Mouse (Mus musculus) liver, embryonic 14.5 days (tissue): ENCODE data around the gene Rabgap1l. TPM values are rescaled to one million over a fixed set of nuclear protein-coding genes. Genes with fewer than 3 reads are reported as not detected.

ENCODE experiments used
- ATAC-seq: fragments of 200-750 bp; cut with Nextera tagmentation; 2 replicates; pipeline ENCODE4 v1.8.0; 2017; ENCODE audit warnings: moderate number of reproducible peaks, mild to moderate bottlenecking, moderate library complexity; ENCODE audit not compliant: insufficient read depth
- DNase-seq, 3 experiments: peaks; one replicate each; pipeline ENCODE4 v3.0.0-alpha.2; 2012 to 2013; ENCODE audit warnings: low read depth in 3 of 3, low spot score in 3 of 3
- H3K27ac ChIP-seq: fragments of 300-500 bp; sonication (generic); 2 replicates; pipeline ENCODE4 v1.5.1; 2014; ENCODE audit warnings: moderate library complexity, mild to moderate bottlenecking, control low read depth, inconsistent platforms
- H3K27me3 ChIP-seq: fragments of 300-500 bp; sonication (generic); 2 replicates; pipeline ENCODE4 v1.6.1; 2014; ENCODE audit warnings: mild to moderate bottlenecking, low read length, moderate library complexity; ENCODE audit not compliant: control insufficient read depth, insufficient read depth
- H3K36me3 ChIP-seq: fragments of 300-500 bp; sonication (generic); replicated peaks from 2 replicates; pipeline ENCODE4 v1.6.1; 2014; ENCODE audit warnings: low read depth; ENCODE audit not compliant: control insufficient read depth, insufficient read depth
- H3K4me1 ChIP-seq, 2 experiments: fragments of 200-500 bp in 1 of 2; fragments of 300-500 bp in 1 of 2; sonication (generic) in 1 of 2; replicated peaks; 2 replicates each; pipeline ENCODE4 v1.6.1; 2012 to 2014; ENCODE audit warnings: antibody characterized with exemption in 1 of 2, inconsistent platforms in 1 of 2, low read length in 1 of 2; ENCODE audit not compliant: control insufficient read depth in 2 of 2, insufficient read depth in 2 of 2
- H3K4me2 ChIP-seq: fragments of 300-500 bp; sonication (generic); 2 replicates; pipeline ENCODE4 v1.6.1; 2014; ENCODE audit warnings: low read depth, mild to moderate bottlenecking, control low read depth, moderate library complexity
- H3K4me3 ChIP-seq, 2 experiments: fragments of 200-500 bp in 1 of 2; fragments of 300-500 bp in 1 of 2; sonication (generic) in 1 of 2; 2 replicates each; pipeline ENCODE4 v1.5.1; 2012 to 2014; ENCODE audit warnings: low read depth in 2 of 2, low read length in 2 of 2, mild to moderate bottlenecking in 2 of 2, control low read depth in 1 of 2, inconsistent platforms in 1 of 2, moderate library complexity in 1 of 2; ENCODE audit not compliant: insufficient read depth in 1 of 2
- H3K9ac ChIP-seq: fragments of 300-500 bp; sonication (generic); replicated peaks from 2 replicates; pipeline ENCODE4 v1.6.1; 2014; ENCODE audit warnings: mild to moderate bottlenecking, control low read depth, moderate library complexity
- H3K9me3 ChIP-seq: fragments of 300-500 bp; sonication (generic); 2 replicates; pipeline ENCODE4 v1.6.1; 2016; ENCODE audit warnings: low read length, mixed read lengths; ENCODE audit not compliant: control insufficient read depth
- CTCF ChIP-seq: IDR thresholded peaks from 2 replicates; pipeline ENCODE4 v1.5.1; 2016; ENCODE audit warnings: antibody characterized with exemption, low read depth, control low read depth
- EP300 ChIP-seq: IDR thresholded peaks from 2 replicates; pipeline ENCODE4 v1.6.1; 2016; ENCODE audit warnings: antibody characterized with exemption, low read depth
- WGBS: fragments of 180-500 bp; shearing (Covaris S2); extraction: QIAGEN DNeasy Blood & Tissue Kit; methylation state at CpG from one replicate; pipeline ENCODE4 v1.1.7; 2014; ENCODE audit not compliant: insufficient replicate concordance; 5-methylcytosine and 5-hydroxymethylcytosine counted together
- polyA plus RNA-seq, 2 experiments: library from polyadenylated mRNA; depleted of rRNA in 1 of 2; stranded (reverse) in 1 of 2; unstranded in 1 of 2; fragments of >200 nt; fragmentation: Nextera tagmentation in 1 of 2; extraction: Ambion mirVana in 1 of 2; gene quantifications; 2 replicates each; pipeline versions ENCODE4 v1.2.1 to v1.2.3; 2012 to 2014

Gene Rabgap1l
- polyA plus RNA-seq, 2 experiments = 18.7 to 27.5 TPM

GRCm38 (mm10) chr1:160793791-160794757 lies 1.1 kb upstream of the Rabgap1l start:
- peak; percentile 72 for ATAC-seq
- H3K27ac ChIP-seq = peak overlapping the region; percentile 97
- peak overlapping the region; percentile 98 for H3K9ac ChIP-seq

GRCm38 (mm10) chr1:160792156-160792685 lies 790 bp downstream of the Rabgap1l start:
- Histone ChIP-seq H3K9ac (peak overlapping the region; percentile 98), H3K9me3 (no peaks in the 10 kb centered on the region), H3K36me3 (no peaks in the 10 kb centered on the region), H3K27me3 (no peaks in the 10 kb centered on the region), H3K4me1 (peaks cover 28 to 40% of the 10 kb centered on the region in 2 experiments), H3K4me3 (peak overlapping the region; percentile 70 to 88), H3K27ac (peak overlapping the region; percentile 97), H3K4me2 (peak overlapping the region; percentile 78)
- ATAC-seq (peak; percentile 62), DNase-seq (peak in 1 of 3 experiments; percentile 52)
- WGBS = under 1% methylated on average over 48 of the region's 51 CpGs
- TF ChIP-seq EP300 = no peak
- no peak for TF ChIP-seq CTCF

More at GRCm38 (mm10) chr1:160793791-160794757, 1.1 kb upstream of the Rabgap1l start:
- Histone ChIP-seq H3K4me1 (peaks cover 25 to 31% of the 10 kb centered on the region in 2 experiments), H3K27me3 (no peaks in the 10 kb centered on the region), H3K9me3 (no peaks in the 10 kb centered on the region), H3K4me2 (peak overlapping the region; percentile 78), H3K4me3 (peak overlapping the region in 1 of 2 experiments; percentile 14; a peak in 2 of 4 replicates), H3K36me3 (no peaks in the 10 kb centered on the region)
- TF ChIP-seq EP300 (peak; percentile 96), CTCF (no peak)
- peak; percentile 82 to 87 (median 86) for DNase-seq
- WGBS = 22% methylated on average over 13 of the region's 13 CpGs

- 3% methylated on average over 20 of the region's 20 CpGs for WGBS
- ATAC-seq = peak; percentile 14
- Histone ChIP-seq H3K36me3 (no peaks in the 10 kb centered on the region), H3K4me3 (peak overlapping the region; percentile 70 to 88), H3K9ac (peak overlapping the region; percentile 98), H3K4me2 (peak overlapping the region; percentile 78), H3K4me1 (peaks cover 29 to 43% of the 10 kb centered on the region in 2 experiments), H3K9me3 (no peaks in the 10 kb centered on the region), H3K27ac (peak overlapping the region; percentile 97), H3K27me3 (no peaks in the 10 kb centered on the region)
- DNase-seq = no peak
- TF ChIP-seq EP300 (no peak), CTCF (no peak)
Observed at GRCm38 (mm10) chr1:160791381-160792155, 1.4 kb downstream of the Rabgap1l start.

GRCm38 (mm10) chr1:160790630-160791029 lies 2.4 kb downstream of the Rabgap1l start:
- Histone ChIP-seq H3K27ac (no peak overlapping the region), H3K4me1 (peaks cover 29 to 46% of the 10 kb centered on the region in 2 experiments), H3K9ac (no peak overlapping the region), H3K9me3 (no peaks in the 10 kb centered on the region), H3K36me3 (no peaks in the 10 kb centered on the region), H3K4me3 (no peak overlapping the region; a peak in 1 of 4 replicates), H3K27me3 (no peaks in the 10 kb centered on the region), H3K4me2 (peak overlapping the region; percentile 78; the same call in 1 of the 2 replicates)
- TF ChIP-seq CTCF = peak; percentile 53
- no peak for TF ChIP-seq EP300
- DNase-seq (no peak), ATAC-seq (no peak)
